Mouse (Mus musculus) c-Kit-positive CD71-negative TER-119-negative erythroid progenitor cells, embryonic 14.5 days (primary cell): Measurements from ENCODE around the gene Rln1.

Source experiments
- DNase-seq: peaks from one replicate; pipeline ENCODE4 v3.0.0-alpha.2; 2013; ENCODE audit warnings: low read depth

Rln1 gene

DNA sequence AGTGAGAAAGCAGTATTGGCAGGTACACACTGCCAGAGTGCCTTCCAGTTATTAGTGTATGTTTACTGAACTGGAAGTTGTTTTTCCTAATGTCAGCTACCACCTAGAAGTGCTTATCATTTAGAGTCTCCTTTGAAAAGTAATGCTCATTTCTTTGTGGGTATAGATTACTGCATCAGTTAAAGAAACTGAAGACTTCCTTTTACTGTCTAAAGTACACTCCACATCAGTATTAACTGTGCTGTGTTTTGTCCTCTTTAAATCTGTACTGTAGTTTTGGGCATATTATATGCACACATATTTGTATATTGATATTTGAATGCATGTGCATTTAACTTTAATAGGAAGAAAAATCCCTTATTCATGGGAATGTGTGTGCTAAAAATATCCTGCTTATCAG, 38.3 kb downstream of the Rln1 start:
- no peak for DNase-seq

GRCm38 (mm10) chr19:29294756-29295155, 39.7 kb downstream of the Rln1 start:
- no peak for DNase-seq

DNA sequence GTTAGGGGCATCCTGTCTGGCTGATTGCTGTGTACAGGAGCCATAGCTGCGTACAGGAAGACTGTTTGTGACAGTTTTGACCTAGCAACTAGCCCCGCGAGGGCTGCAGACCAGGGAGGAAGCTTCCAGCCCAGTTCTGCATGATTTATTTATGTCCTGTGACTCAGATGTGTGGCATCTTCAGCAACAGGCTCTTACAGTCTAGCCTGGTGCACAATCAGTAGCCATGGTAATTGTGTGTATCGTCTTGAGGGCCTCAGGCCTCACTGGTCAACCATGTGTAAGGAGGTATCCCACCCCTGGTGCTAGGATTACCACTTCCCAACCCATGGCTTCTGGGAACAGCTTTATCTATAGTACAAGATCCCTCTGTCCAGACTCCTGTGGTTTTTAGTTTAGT, 41.9 kb downstream of the Rln1 start:
- DNase-seq, result no peak

GRCm38 (mm10) chr19:29291532-29291931, 42.9 kb downstream of the Rln1 start:
- DNase-seq, result no peak

DNA sequence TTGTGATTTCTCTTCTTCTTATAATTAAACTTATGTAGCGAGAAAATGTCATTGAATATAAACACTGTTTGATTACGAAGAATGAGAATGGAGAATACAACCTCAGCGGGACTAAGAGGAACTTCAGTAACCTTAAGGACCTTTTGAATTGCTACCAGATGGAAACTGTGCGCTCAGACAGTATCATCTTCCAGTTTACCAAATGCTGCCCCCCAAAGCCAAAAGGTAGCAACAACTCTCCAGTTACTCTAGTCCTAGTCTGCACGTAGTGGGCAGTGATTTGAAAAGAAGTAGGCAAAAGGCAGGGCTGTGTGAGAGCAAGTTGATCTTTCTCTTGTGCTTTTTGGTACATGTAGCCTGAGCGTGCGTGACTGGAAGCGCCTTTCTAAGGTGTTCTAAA, 46.6 kb downstream of the Rln1 start:
- no peak for DNase-seq

DNA sequence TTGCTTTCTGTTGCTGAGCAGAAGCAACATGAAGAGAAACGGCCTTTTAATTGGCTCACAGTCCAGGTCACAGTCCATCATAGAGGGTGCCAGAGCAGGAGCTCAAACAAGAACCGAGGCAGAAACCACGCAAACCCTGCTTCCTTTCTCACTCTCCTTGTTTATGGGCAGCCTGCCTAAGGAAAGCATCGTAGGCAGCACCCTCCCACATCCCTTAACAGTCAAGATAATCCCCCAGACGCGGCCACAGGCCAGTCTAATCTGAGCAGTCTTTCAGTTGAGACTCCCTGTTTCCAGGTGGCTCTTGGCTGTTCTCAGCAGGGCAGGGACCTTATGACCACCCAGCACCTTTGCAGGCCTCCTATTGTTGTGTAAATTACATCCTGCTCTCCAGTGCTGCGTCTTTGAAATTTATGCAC, 49.0 kb downstream of the Rln1 start:
- DNase-seq, result no peak
